Mouse (Mus musculus) myocyte (in vitro differentiated cells): ENCODE data around the gene Rgma. TPM values are rescaled to one million over a fixed set of nuclear protein-coding genes. Genes with fewer than 3 reads are reported as not detected.

Experiments
- H3K27me3 ChIP-seq: one replicate; pipeline ENCODE4 v1.6.1; 2011; ENCODE audit not compliant: control insufficient read depth, insufficient read depth, insufficient read length
- H3K36me3 ChIP-seq: one replicate; pipeline ENCODE4 v1.6.1; 2011; ENCODE audit not compliant: control insufficient read depth, insufficient read depth
- H3K4me2 ChIP-seq: one replicate; pipeline ENCODE4 v1.6.1; 2011; ENCODE audit warnings: low read depth, control low read depth
- H3K4me3 ChIP-seq: one replicate; pipeline ENCODE4 v1.5.1; 2011; ENCODE audit warnings: mild to moderate bottlenecking, control low read depth, moderate library complexity
- H3K79me2 ChIP-seq: one replicate; pipeline ENCODE4 v1.6.1; 2011; ENCODE audit not compliant: control insufficient read depth, insufficient read depth
- H3ac ChIP-seq: one replicate; pipeline ENCODE4 v1.6.1; 2011; ENCODE audit not compliant: control insufficient read depth, insufficient read length
- CEBPB ChIP-seq: IDR thresholded peaks from 2 replicates; pipeline ENCODE4 v1.6.1; 2011; ENCODE audit warnings: mild to moderate bottlenecking, moderate library complexity; ENCODE audit not compliant: poor library complexity, insufficient read depth, severe bottlenecking
- E2F4 ChIP-seq: IDR thresholded peaks from one replicate; pipeline ENCODE4 v1.6.1; 2011; ENCODE audit warnings: mild to moderate bottlenecking, control low read depth, moderate library complexity; ENCODE audit not compliant: insufficient read depth
- MAX ChIP-seq: IDR thresholded peaks from one replicate; pipeline ENCODE4 v1.6.1; 2011; ENCODE audit warnings: low read depth, mild to moderate bottlenecking, control low read depth
- MYOD1 ChIP-seq, 3 experiments: IDR thresholded peaks; one replicate each; pipeline ENCODE4 v1.6.1; 2011; ENCODE audit warnings: control low read depth in 2 of 3, low read depth in 2 of 3, mild to moderate bottlenecking in 2 of 3, moderate library complexity in 1 of 3; ENCODE audit not compliant: insufficient read length in 2 of 3, control insufficient read depth in 1 of 3
- MYOG ChIP-seq, 3 experiments: IDR thresholded peaks; one replicate each; pipeline ENCODE4 v1.6.1; 2011; ENCODE audit warnings: control low read depth in 2 of 3, low read depth in 2 of 3, mild to moderate bottlenecking in 2 of 3; ENCODE audit not compliant: insufficient read length in 2 of 3, control insufficient read depth in 1 of 3, insufficient read depth in 1 of 3
- POLR2A ChIP-seq: IDR thresholded peaks from one replicate; pipeline ENCODE4 v1.6.1; 2011; ENCODE audit warnings: low read depth, mild to moderate bottlenecking, control low read depth, moderate library complexity; ENCODE audit not compliant: insufficient read length
- POLR2AphosphoS2 ChIP-seq: IDR thresholded peaks from one replicate; pipeline ENCODE4 v1.6.1; 2011; ENCODE audit warnings: low read depth, control low read depth; ENCODE audit not compliant: insufficient read length
- REST ChIP-seq: IDR thresholded peaks from one replicate; pipeline ENCODE4 v1.6.1; 2011; ENCODE audit warnings: mild to moderate bottlenecking, control low read depth, moderate library complexity; ENCODE audit not compliant: insufficient read depth, insufficient read length
- SRF ChIP-seq: IDR thresholded peaks from one replicate; pipeline ENCODE4 v1.6.1; 2011; ENCODE audit warnings: low read depth; ENCODE audit not compliant: control insufficient read depth, insufficient read length
- TCF12 ChIP-seq: IDR thresholded peaks from one replicate; pipeline ENCODE4 v1.6.1; 2011; ENCODE audit warnings: mild to moderate bottlenecking, control low read depth; ENCODE audit not compliant: poor library complexity, insufficient read depth, severe bottlenecking
- TCF3 ChIP-seq: IDR thresholded peaks from one replicate; pipeline ENCODE4 v1.6.1; 2011; ENCODE audit warnings: low read depth, control low read depth; ENCODE audit not compliant: insufficient read length
- USF1 ChIP-seq: IDR thresholded peaks from one replicate; pipeline ENCODE4 v1.6.1; 2011; ENCODE audit warnings: low read depth, mild to moderate bottlenecking, control low read depth, moderate library complexity
- polyA plus RNA-seq: library from polyadenylated mRNA; unstranded; fragments of >200 nt; fragmentation: generic; extraction: Trizol; gene quantifications from one replicate; pipeline ENCODE4 v1.2.1, GENCODE M21; 2012; ENCODE audit warnings: missing spikeins

Gene Rgma
- polyA plus RNA-seq, 1 experiment = 34.0 TPM

GRCm38 (mm10) chr7:73425451-73425850 lies 50.1 kb downstream of the Rgma start:
- TF ChIP-seq USF1 = no peak
- no peak for TF ChIP-seq MAX
- TF ChIP-seq POLR2A = no peak
- TF ChIP-seq MYOD1 (IDR thresholded peaks at IDR 0.05; ENCODE audit: control insufficient read depth in 1 of 3, insufficient read length in 2 of 3, low read depth in 2 of 3) = no peak
- no peak for TF ChIP-seq SRF

GRCm38 (mm10) chr7:73426235-73426634 lies 50.9 kb downstream of the Rgma start:
- Histone ChIP-seq H3K4me2 (peak overlapping the region; percentile 44), H3K36me3 (peaks cover 25% of the 10 kb centered on the region), H3K79me2 (peaks cover 3% of the 10 kb centered on the region), H3K4me3 (no peak overlapping the region), H3K27me3 (no peaks in the 10 kb centered on the region), H3ac (no peak overlapping the region)
- TF ChIP-seq TCF12 (no peak), TCF3 (no peak), MYOG (IDR thresholded peaks at IDR 0.05; ENCODE audit: control insufficient read depth in 1 of 3, insufficient read depth in 1 of 3, insufficient read length in 2 of 3, low read depth in 2 of 3) (no peak), POLR2A (no peak), MYOD1 (IDR thresholded peaks at IDR 0.05; ENCODE audit: control insufficient read depth in 1 of 3, insufficient read length in 2 of 3, low read depth in 2 of 3) (no peak), E2F4 (no peak), POLR2AphosphoS2 (peak; percentile 28), CEBPB (peak; percentile 69), USF1 (no peak), SRF (no peak)

More at GRCm38 (mm10) chr7:73425451-73425850, 50.1 kb downstream of the Rgma start:
- H3K27me3 ChIP-seq = no peaks in the 10 kb centered on the region
- H3K36me3 ChIP-seq = peaks cover 19% of the 10 kb centered on the region
- H3ac ChIP-seq = no peak overlapping the region
- no peak overlapping the region for H3K4me2 ChIP-seq
- no peak overlapping the region for H3K4me3 ChIP-seq
- no peaks in the 10 kb centered on the region for H3K79me2 ChIP-seq

- Histone ChIP-seq H3K27me3 (no peaks in the 10 kb centered on the region), H3K36me3 (peaks cover 25% of the 10 kb centered on the region), H3K4me3 (no peak overlapping the region), H3ac (no peak overlapping the region), H3K4me2 (peak overlapping the region; percentile 44), H3K79me2 (peaks cover 7% of the 10 kb centered on the region)
- TF ChIP-seq POLR2A = peak; percentile 29
- TF ChIP-seq MYOD1 (IDR thresholded peaks at IDR 0.05; ENCODE audit: control insufficient read depth in 1 of 3, insufficient read length in 2 of 3, low read depth in 2 of 3) = peak in 2 of 3 experiments; percentile 85 to 86
- peak; percentile 46 for TF ChIP-seq TCF12
- TF ChIP-seq POLR2AphosphoS2 = peak; percentile 60
- TF ChIP-seq MYOG (IDR thresholded peaks at IDR 0.05; ENCODE audit: control insufficient read depth in 1 of 3, insufficient read depth in 1 of 3, insufficient read length in 2 of 3, low read depth in 2 of 3) = peak in 2 of 3 experiments; percentile 89 to 94
- peak; percentile 43 for TF ChIP-seq TCF3
- no peak for TF ChIP-seq E2F4
- TF ChIP-seq CEBPB = peak; percentile 75; the same call in 1 of the 2 replicates
- no peak for TF ChIP-seq MAX
Observed at GRCm38 (mm10) chr7:73426752-73427386, 51.6 kb downstream of the Rgma start.

GRCm38 (mm10) chr7:73427794-73428193 lies 52.5 kb downstream of the Rgma start:
- H3K4me2 ChIP-seq = no peak overlapping the region
- H3K36me3 ChIP-seq = peaks cover 29% of the 10 kb centered on the region
- H3ac ChIP-seq = no peak overlapping the region
- H3K4me3 ChIP-seq = no peak overlapping the region
- H3K79me2 ChIP-seq = peaks cover 8% of the 10 kb centered on the region
- TF ChIP-seq POLR2AphosphoS2 = peak; percentile 41
- TF ChIP-seq REST = no peak
- H3K27me3 ChIP-seq = no peaks in the 10 kb centered on the region

- Histone ChIP-seq H3K4me3 (no peak overlapping the region), H3K79me2 (peaks cover 13% of the 10 kb centered on the region), H3K36me3 (peaks cover 35% of the 10 kb centered on the region), H3ac (no peak overlapping the region), H3K4me2 (no peak overlapping the region), H3K27me3 (no peaks in the 10 kb centered on the region)
- TF ChIP-seq POLR2AphosphoS2 = no peak
- TF ChIP-seq USF1 = no peak
- TF ChIP-seq MYOG (IDR thresholded peaks at IDR 0.05; ENCODE audit: control insufficient read depth in 1 of 3, insufficient read depth in 1 of 3, insufficient read length in 2 of 3, low read depth in 2 of 3) = no peak
- no peak for TF ChIP-seq CEBPB
- no peak for TF ChIP-seq MAX
- TF ChIP-seq MYOD1 (IDR thresholded peaks at IDR 0.05; ENCODE audit: control insufficient read depth in 1 of 3, insufficient read length in 2 of 3, low read depth in 2 of 3) = no peak
- no peak for TF ChIP-seq POLR2A
- TF ChIP-seq REST = no peak
- no peak for TF ChIP-seq TCF3
- no peak for TF ChIP-seq SRF
- no peak for TF ChIP-seq TCF12
- no peak for TF ChIP-seq E2F4
Observed at GRCm38 (mm10) chr7:73428525-73428924, 53.2 kb downstream of the Rgma start.
